Mouse (Mus musculus): Measurements from ENCODE around the gene Pip5kl1.

DNA sequence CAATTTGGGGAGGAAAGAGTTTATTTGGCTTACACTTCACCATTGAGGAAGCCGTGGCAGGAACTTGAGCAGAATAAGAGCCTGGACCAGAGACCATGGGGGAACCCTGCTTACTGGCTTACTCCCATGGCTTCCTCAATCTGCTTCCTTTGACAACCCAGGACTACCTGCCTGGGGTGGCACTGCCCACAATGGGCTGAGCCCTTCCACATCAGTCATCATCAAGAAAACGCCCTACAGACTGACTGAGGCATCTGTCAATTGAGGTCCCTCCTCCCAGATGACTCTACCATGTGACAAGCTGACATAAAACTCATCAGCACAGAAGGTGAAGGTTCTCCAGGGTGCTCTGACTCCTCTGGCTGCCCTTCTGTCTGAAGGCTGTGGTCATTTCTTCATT lies 44.1 kb upstream of the Pip5kl1 start:
- TF ChIP-seq CTCF (IDR thresholded peaks at IDR 0.05; ENCODE audit: control insufficient read depth, insufficient read depth, low read length) = no peak
- no peak for TF ChIP-seq POLR2A (IDR thresholded peaks at IDR 0.05; ENCODE audit: borderline replicate concordance, control insufficient read depth, low read depth, low read length)

All from bone marrow, adult 2 months (tissue).